Mouse (Mus musculus) stomach, postnatal 0 days (tissue): ENCODE measurements at regions not wholly inside any gene's neighbourhood (a gene's known extent, or its start where the extent isn't known, plus 50 kb on each side); places are given as distances from the start of the nearest gene placed in this dataset.

Source experiments
- CTCF ChIP-seq: IDR thresholded peaks from 2 replicates; pipeline ENCODE4 v1.5.1; 2016; ENCODE audit warnings: antibody characterized with exemption, low read depth, mild to moderate bottlenecking, moderate library complexity
- EP300 ChIP-seq: optimal IDR thresholded peaks from 2 replicates; pipeline ENCODE3; 2016; ENCODE audit warnings: antibody characterized with exemption

GRCm38 (mm10) chr4:105992581-105993127, 203.0 kb downstream of the Gm12728 start:
- TF ChIP-seq CTCF = peak; percentile 48
- TF ChIP-seq EP300 = no peak
